Mouse (Mus musculus): ENCODE data around the gene F9. TPM values are rescaled to one million over a fixed set of nuclear protein-coding genes. Genes with fewer than 3 reads are reported as not detected.

The F9 gene
- polyA plus RNA-seq (2015; fragmentation: Nextera tagmentation; extraction: Ambion mirVana) = not detected in 2 replicates

GRCm38 (mm10) chrX:59999221-60000083 is at the start of gene F9:
TSS of gene F9 (plus strand) at chrX:59999464.

Other genes starting within 250 kb of the F9 start
- not detected in 2 replicates for gene Mcf2, start 179.6 kb downstream of the F9 start, polyA plus RNA-seq (2015; fragmentation: Nextera tagmentation; extraction: Ambion mirVana)

Data from skeletal muscle tissue, postnatal 0 days (tissue).